Mouse (Mus musculus): ENCODE results near the gene Scn3a. TPM values are rescaled to one million over a fixed set of nuclear protein-coding genes. Genes with fewer than 3 reads are reported as not detected.

Scn3a gene
- total RNA-seq (2017), result not detected in 3 replicates

- ATAC-seq (replicated peaks; ENCODE audit: insufficient number of reproducible peaks, low FRiP score, low TSS enrichment, poor library complexity, severe bottlenecking), result no peak
Observed at GRCm38 (mm10) chr2:65566793-65567787, at the start of gene Scn3a. TSS of gene Scn3a (minus strand) at chr2:65567627.

- ATAC-seq (replicated peaks; ENCODE audit: insufficient number of reproducible peaks, low FRiP score, low TSS enrichment, poor library complexity, severe bottlenecking), result no peak
Observed at GRCm38 (mm10) chr2:65611887-65612286, 44.5 kb upstream of the Scn3a start.

GRCm38 (mm10) chr2:65607813-65608212, 40.4 kb upstream of the Scn3a start:
- no peak for ATAC-seq (replicated peaks; ENCODE audit: insufficient number of reproducible peaks, low FRiP score, low TSS enrichment, poor library complexity, severe bottlenecking)

GRCm38 (mm10) chr2:65587679-65588078, 20.3 kb upstream of the Scn3a start:
- no peak for ATAC-seq (replicated peaks; ENCODE audit: insufficient number of reproducible peaks, low FRiP score, low TSS enrichment, poor library complexity, severe bottlenecking)

GRCm38 (mm10) chr2:65567925-65568324, 498 bp upstream of the Scn3a start:
- no peak for ATAC-seq (replicated peaks; ENCODE audit: insufficient number of reproducible peaks, low FRiP score, low TSS enrichment, poor library complexity, severe bottlenecking)

GRCm38 (mm10) chr2:65563898-65564297, 3.5 kb downstream of the Scn3a start:
- no peak for ATAC-seq (replicated peaks; ENCODE audit: insufficient number of reproducible peaks, low FRiP score, low TSS enrichment, poor library complexity, severe bottlenecking)

GRCm38 (mm10) chr2:65557719-65558118, 9.7 kb downstream of the Scn3a start:
- ATAC-seq (replicated peaks; ENCODE audit: insufficient number of reproducible peaks, low FRiP score, low TSS enrichment, poor library complexity, severe bottlenecking), result no peak

- no peak for ATAC-seq (replicated peaks; ENCODE audit: insufficient number of reproducible peaks, low FRiP score, low TSS enrichment, poor library complexity, severe bottlenecking)
Observed at GRCm38 (mm10) chr2:65554662-65555061, 12.8 kb downstream of the Scn3a start.

- no peak for ATAC-seq (replicated peaks; ENCODE audit: insufficient number of reproducible peaks, low FRiP score, low TSS enrichment, poor library complexity, severe bottlenecking)
Observed at GRCm38 (mm10) chr2:65553473-65553872, 14.0 kb downstream of the Scn3a start.

GRCm38 (mm10) chr2:65552727-65553126, 14.7 kb downstream of the Scn3a start:
- ATAC-seq (replicated peaks; ENCODE audit: insufficient number of reproducible peaks, low FRiP score, low TSS enrichment, poor library complexity, severe bottlenecking), result no peak

GRCm38 (mm10) chr2:65552222-65552621, 15.2 kb downstream of the Scn3a start:
- no peak for ATAC-seq (replicated peaks; ENCODE audit: insufficient number of reproducible peaks, low FRiP score, low TSS enrichment, poor library complexity, severe bottlenecking)

- ATAC-seq (replicated peaks; ENCODE audit: insufficient number of reproducible peaks, low FRiP score, low TSS enrichment, poor library complexity, severe bottlenecking), result peak; percentile 42; the same call in 1 of the 2 replicates
Observed at GRCm38 (mm10) chr2:65551736-65552135, 15.7 kb downstream of the Scn3a start.

- ATAC-seq (replicated peaks; ENCODE audit: insufficient number of reproducible peaks, low FRiP score, low TSS enrichment, poor library complexity, severe bottlenecking), result no peak
Observed at GRCm38 (mm10) chr2:65550564-65550963, 16.9 kb downstream of the Scn3a start.

GRCm38 (mm10) chr2:65548665-65549064, 18.8 kb downstream of the Scn3a start:
- no peak for ATAC-seq (replicated peaks; ENCODE audit: insufficient number of reproducible peaks, low FRiP score, low TSS enrichment, poor library complexity, severe bottlenecking)

GRCm38 (mm10) chr2:65547341-65547740, 20.1 kb downstream of the Scn3a start:
- ATAC-seq (replicated peaks; ENCODE audit: insufficient number of reproducible peaks, low FRiP score, low TSS enrichment, poor library complexity, severe bottlenecking), result no peak

- no peak for ATAC-seq (replicated peaks; ENCODE audit: insufficient number of reproducible peaks, low FRiP score, low TSS enrichment, poor library complexity, severe bottlenecking)
Observed at GRCm38 (mm10) chr2:65542906-65543592, 24.4 kb downstream of the Scn3a start.

GRCm38 (mm10) chr2:65541781-65542180, 25.6 kb downstream of the Scn3a start:
- ATAC-seq (replicated peaks; ENCODE audit: insufficient number of reproducible peaks, low FRiP score, low TSS enrichment, poor library complexity, severe bottlenecking), result no peak

- ATAC-seq (replicated peaks; ENCODE audit: insufficient number of reproducible peaks, low FRiP score, low TSS enrichment, poor library complexity, severe bottlenecking), result no peak
Observed at GRCm38 (mm10) chr2:65538436-65538835, 29.0 kb downstream of the Scn3a start.

GRCm38 (mm10) chr2:65532127-65532854, 35.1 kb downstream of the Scn3a start:
- no peak for ATAC-seq (replicated peaks; ENCODE audit: insufficient number of reproducible peaks, low FRiP score, low TSS enrichment, poor library complexity, severe bottlenecking)
